Mouse (Mus musculus) embryonic facial prominence, embryonic 11.5 days (tissue): ENCODE results near the gene Zfp385b. TPM values are rescaled to one million over a fixed set of nuclear protein-coding genes. Genes with fewer than 3 reads are reported as not detected.
A peak's percentile ranks its signal among the peaks of the same experiment; 100 is the strongest.

Experiments
- ATAC-seq: fragments of 200-750 bp; cut with Nextera tagmentation; replicated peaks from 2 replicates; pipeline ENCODE4 v1.8.0; 2017; ENCODE audit warnings: low read depth; ENCODE audit not compliant: insufficient number of reproducible peaks, low FRiP score, low TSS enrichment
- DNase-seq: peaks from one replicate; pipeline ENCODE4 v3.0.0-alpha.2; 2015; ENCODE audit warnings: low spot score
- H3K27ac ChIP-seq: fragments of 300-500 bp; sonication (generic); replicated peaks from 2 replicates; pipeline ENCODE4 v1.5.1; 2014; ENCODE audit warnings: mild to moderate bottlenecking, low read depth, low read length, control low read depth
- H3K27me3 ChIP-seq: fragments of 300-500 bp; sonication (generic); 2 replicates; pipeline ENCODE4 v1.6.1; 2014; ENCODE audit warnings: mild to moderate bottlenecking, low read length, moderate library complexity, mixed read lengths; ENCODE audit not compliant: control insufficient read depth, insufficient read depth
- H3K36me3 ChIP-seq: fragments of 300-500 bp; sonication (generic); replicated peaks from 2 replicates; pipeline ENCODE4 v1.6.1; 2014; ENCODE audit warnings: low read depth, mild to moderate bottlenecking, low read length, moderate library complexity, mixed read lengths; ENCODE audit not compliant: control insufficient read depth, insufficient read depth
- H3K4me1 ChIP-seq: fragments of 300-500 bp; sonication (generic); 2 replicates; pipeline ENCODE4 v1.6.1; 2014; ENCODE audit warnings: low read length, mixed read lengths; ENCODE audit not compliant: control insufficient read depth, insufficient read depth
- H3K4me2 ChIP-seq: fragments of 300-500 bp; sonication (generic); 2 replicates; pipeline ENCODE4 v1.6.1; 2014; ENCODE audit warnings: low read depth, mild to moderate bottlenecking, control low read depth, low read length, moderate library complexity
- H3K4me3 ChIP-seq: fragments of 300-500 bp; sonication (generic); 2 replicates; pipeline ENCODE4 v1.5.1; 2014; ENCODE audit warnings: low read depth, low read length, control low read depth
- H3K9ac ChIP-seq: fragments of 300-500 bp; sonication (generic); replicated peaks from 2 replicates; pipeline ENCODE4 v1.6.1; 2014; ENCODE audit warnings: mild to moderate bottlenecking, control low read depth, low read length
- H3K9me3 ChIP-seq: fragments of 300-500 bp; sonication (generic); replicated peaks from 2 replicates; pipeline ENCODE4 v1.6.1; 2016; ENCODE audit warnings: mild to moderate bottlenecking, low read length, inconsistent platforms, mixed read lengths; ENCODE audit not compliant: control insufficient read depth
- WGBS: fragments of 180-500 bp; shearing (Covaris S2); extraction: QIAGEN DNeasy Blood & Tissue Kit; methylation state at CpG from one replicate; pipeline ENCODE4 v1.1.7; 2014; 5-methylcytosine and 5-hydroxymethylcytosine counted together
- polyA plus RNA-seq: library from polyadenylated mRNA; unstranded; fragments of >200 nt; fragmentation: Nextera tagmentation; extraction: Ambion mirVana; gene quantifications from 2 replicates; pipeline ENCODE4 v1.2.1, GENCODE M21; 2014

Gene Zfp385b
- polyA plus RNA-seq, 1 experiment from 2014 or later = 1.7 TPM

DNA sequence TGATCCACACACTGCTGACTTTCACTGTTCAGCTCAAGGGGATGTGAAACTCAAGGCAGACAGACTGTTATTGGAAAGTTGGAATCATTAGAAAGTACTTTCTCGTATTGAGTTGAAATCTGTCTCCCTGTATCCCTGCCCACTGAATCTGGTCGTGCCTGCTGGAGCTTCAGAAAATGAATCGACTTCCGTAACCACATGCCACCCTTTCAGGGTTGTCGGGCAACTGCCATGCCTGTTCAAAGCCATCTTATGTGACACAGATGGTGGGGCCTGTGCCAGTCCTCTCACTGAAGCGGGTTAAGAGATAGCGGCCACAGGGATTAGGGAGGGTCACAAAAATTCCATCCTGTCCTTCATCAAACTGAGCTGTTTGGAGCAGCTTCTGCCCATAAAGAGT, 14.7 kb downstream of the Zfp385b start:
- DNase-seq (no peak), ATAC-seq (no peak)
- Histone ChIP-seq H3K9me3 (no peaks in the 10 kb centered on the region), H3K4me2 (no peak overlapping the region), H3K4me3 (no peak overlapping the region), H3K36me3 (no peaks in the 10 kb centered on the region), H3K27ac (no peak overlapping the region), H3K9ac (no peak overlapping the region), H3K27me3 (no peaks in the 10 kb centered on the region), H3K4me1 (no peaks in the 10 kb centered on the region)
- WGBS = 90% methylated on average over 7 of the region's 7 CpGs

DNA sequence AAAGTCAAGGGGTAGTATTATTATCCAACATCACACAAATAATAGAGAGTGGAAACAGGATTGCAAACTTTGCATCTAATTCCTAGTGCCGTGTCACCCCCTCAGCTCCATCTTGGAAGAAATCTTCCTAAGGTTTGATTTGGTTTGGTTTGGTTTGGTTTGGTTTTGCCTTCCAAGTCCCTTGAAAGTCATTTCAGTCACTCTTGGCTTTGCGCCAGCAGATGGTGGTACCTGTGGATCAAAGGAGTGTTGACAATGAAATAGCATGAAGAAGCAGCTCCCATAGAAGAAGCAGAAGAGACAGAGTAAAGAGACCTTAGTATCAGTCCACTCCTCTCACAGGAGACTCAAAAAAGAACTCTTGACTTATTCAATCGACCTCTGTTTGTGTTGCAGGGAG, 17.1 kb downstream of the Zfp385b start:
- H3K36me3 ChIP-seq = no peaks in the 10 kb centered on the region
- no peaks in the 10 kb centered on the region for H3K27me3 ChIP-seq
- DNase-seq (no peak), ATAC-seq (no peak)
- no peaks in the 10 kb centered on the region for H3K9me3 ChIP-seq
- H3K4me2 ChIP-seq = no peak overlapping the region
- 91% methylated on average over 3 of the region's 3 CpGs for WGBS
- H3K4me3 ChIP-seq = no peak overlapping the region
- no peak overlapping the region for H3K27ac ChIP-seq
- no peak overlapping the region for H3K9ac ChIP-seq
- H3K4me1 ChIP-seq = no peaks in the 10 kb centered on the region

GRCm38 (mm10) chr2:77801430-77801829, 18.0 kb downstream of the Zfp385b start:
- H3K4me1 ChIP-seq = no peaks in the 10 kb centered on the region
- no peak overlapping the region for H3K9ac ChIP-seq
- ATAC-seq (no peak), DNase-seq (no peak)
- no peak overlapping the region for H3K27ac ChIP-seq
- H3K27me3 ChIP-seq = no peaks in the 10 kb centered on the region
- no peak overlapping the region for H3K4me3 ChIP-seq
- H3K9me3 ChIP-seq = no peaks in the 10 kb centered on the region
- no peak overlapping the region for H3K4me2 ChIP-seq
- no peaks in the 10 kb centered on the region for H3K36me3 ChIP-seq
- 89% methylated on average over 4 of the region's 4 CpGs for WGBS

DNA sequence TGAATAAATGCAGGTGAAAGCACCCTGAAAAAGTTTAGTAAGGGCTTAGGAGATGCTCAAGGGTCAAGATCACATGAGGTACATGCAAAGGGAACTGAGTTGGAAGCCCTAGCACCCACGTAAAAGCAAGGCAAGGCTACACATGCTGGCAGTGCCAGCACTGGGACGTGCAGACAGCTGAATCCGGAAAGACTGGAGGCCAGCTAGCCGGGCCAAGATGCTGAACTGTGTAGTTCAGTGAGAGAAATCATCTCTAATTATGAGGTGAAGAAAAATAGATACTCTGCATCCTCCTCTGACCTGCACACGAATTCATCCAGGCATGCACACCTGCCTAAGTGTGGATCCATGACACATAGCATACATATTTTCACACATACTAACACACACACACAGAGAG, 18.4 kb downstream of the Zfp385b start:
- H3K4me3 ChIP-seq = no peak overlapping the region
- WGBS = 80% methylated on average over 5 of the region's 5 CpGs
- no peaks in the 10 kb centered on the region for H3K36me3 ChIP-seq
- no peak overlapping the region for H3K4me2 ChIP-seq
- no peak overlapping the region for H3K9ac ChIP-seq
- H3K9me3 ChIP-seq = no peaks in the 10 kb centered on the region
- no peak for ATAC-seq
- DNase-seq = no peak
- H3K4me1 ChIP-seq = no peaks in the 10 kb centered on the region
- H3K27me3 ChIP-seq = no peaks in the 10 kb centered on the region
- no peak overlapping the region for H3K27ac ChIP-seq

GRCm38 (mm10) chr2:77797233-77797632, 22.2 kb downstream of the Zfp385b start:
- no peaks in the 10 kb centered on the region for H3K27me3 ChIP-seq
- DNase-seq (no peak), ATAC-seq (no peak)
- 71% methylated on average over 5 of the region's 5 CpGs for WGBS
- no peaks in the 10 kb centered on the region for H3K4me1 ChIP-seq
- no peak overlapping the region for H3K27ac ChIP-seq
- H3K9ac ChIP-seq = no peak overlapping the region
- no peaks in the 10 kb centered on the region for H3K36me3 ChIP-seq
- H3K4me2 ChIP-seq = no peak overlapping the region
- no peak overlapping the region for H3K4me3 ChIP-seq
- H3K9me3 ChIP-seq = no peaks in the 10 kb centered on the region

- Histone ChIP-seq H3K9ac (no peak overlapping the region), H3K36me3 (no peaks in the 10 kb centered on the region), H3K27me3 (no peaks in the 10 kb centered on the region), H3K27ac (no peak overlapping the region), H3K4me1 (no peaks in the 10 kb centered on the region), H3K9me3 (no peaks in the 10 kb centered on the region), H3K4me3 (no peak overlapping the region), H3K4me2 (no peak overlapping the region)
- 70% methylated on average over 8 of the region's 8 CpGs for WGBS
- ATAC-seq = no peak
- DNase-seq = peak; percentile 45
Measured at GRCm38 (mm10) chr2:77795859-77796552, 23.4 kb downstream of the Zfp385b start.

- Histone ChIP-seq H3K9me3 (no peaks in the 10 kb centered on the region), H3K4me3 (no peak overlapping the region), H3K4me2 (no peak overlapping the region), H3K4me1 (no peaks in the 10 kb centered on the region), H3K9ac (no peak overlapping the region), H3K27ac (no peak overlapping the region), H3K27me3 (no peaks in the 10 kb centered on the region), H3K36me3 (no peaks in the 10 kb centered on the region)
- 83% methylated on average over 4 of the region's 4 CpGs for WGBS
- ATAC-seq (no peak), DNase-seq (no peak)
Measured at GRCm38 (mm10) chr2:77790846-77791245, 28.6 kb downstream of the Zfp385b start.

GRCm38 (mm10) chr2:77790295-77790694, 29.1 kb downstream of the Zfp385b start:
- no peaks in the 10 kb centered on the region for H3K36me3 ChIP-seq
- ATAC-seq (no peak), DNase-seq (no peak)
- 91% methylated on average over 9 of the region's 9 CpGs for WGBS
- no peak overlapping the region for H3K4me3 ChIP-seq
- no peaks in the 10 kb centered on the region for H3K27me3 ChIP-seq
- no peak overlapping the region for H3K4me2 ChIP-seq
- no peaks in the 10 kb centered on the region for H3K4me1 ChIP-seq
- no peak overlapping the region for H3K27ac ChIP-seq
- H3K9ac ChIP-seq = no peak overlapping the region
- H3K9me3 ChIP-seq = no peaks in the 10 kb centered on the region
